ENCODE assay signal across 8 mouse cellular contexts in the genomic region with DNA sequence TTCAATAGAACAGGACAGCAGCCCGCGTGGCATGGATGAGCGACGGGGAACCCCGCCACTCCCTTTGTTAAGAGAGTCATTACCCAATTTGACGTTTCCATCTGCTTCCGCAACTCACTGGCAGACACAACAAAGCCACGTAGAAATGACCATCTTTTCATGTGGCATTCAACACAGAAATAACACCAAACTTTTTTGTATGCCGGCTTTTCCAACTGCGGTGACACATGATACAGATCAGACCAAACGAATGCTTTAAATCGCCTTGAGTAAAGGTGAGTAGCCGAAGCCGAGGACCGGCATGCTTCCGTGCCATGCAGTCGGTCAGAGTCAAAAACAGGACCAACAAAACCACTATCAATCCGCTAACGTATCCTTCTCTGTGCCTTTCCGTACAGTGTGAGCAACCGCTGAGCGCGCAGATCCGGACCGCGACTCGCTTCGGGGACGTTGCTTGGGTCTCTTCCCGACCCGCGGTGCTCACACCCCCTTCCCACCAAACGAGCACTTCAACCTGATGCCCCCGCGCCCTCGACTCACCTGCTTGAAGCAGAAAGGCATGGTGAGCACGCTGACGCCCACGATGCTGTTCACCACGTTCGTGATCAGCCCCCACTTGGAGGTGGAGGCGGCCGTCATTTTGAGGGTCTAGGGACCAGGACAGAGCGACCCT. TPM values are rescaled to one million over a fixed set of nuclear protein-coding genes. Genes with fewer than 3 reads are reported as not detected.
DNase-seq lines count a peak whose midpoint lies in the region; ATAC-seq and TF ChIP-seq lines count a peak whose summit lies in the region.

No protein-coding gene starts in this region.

- peak overlapping the region; percentile 92 for H3K4me3 ChIP-seq in heart, embryonic 11.5 days (ENCODE audit: low read depth, low read length)
- peak overlapping the region; percentile 90 for H3K4me3 ChIP-seq in ES-Bruce4 (ENCODE audit: low read depth, low read length)
- H3K4me3 ChIP-seq in embryonic facial prominence, embryonic 11.5 days (ENCODE audit: low read depth, low read length), result peak overlapping the region; percentile 93
- peak overlapping the region; percentile 89 for H3K4me3 ChIP-seq in hindbrain, embryonic 12.5 days
- H3K4me3 ChIP-seq in lung, adult 2 months (replicated peaks; ENCODE audit: extremely low read depth, low read depth, low read length), result peak overlapping the region; percentile 97
- H3K4me3 ChIP-seq in neural tube, embryonic 12.5 days, result peak overlapping the region; percentile 87

- H3K36me3 ChIP-seq in heart, embryonic 11.5 days (ENCODE audit: control insufficient read depth, insufficient read depth, low read length), result no peaks in the 10 kb centered on the region; the same call in 1 of the 2 replicates
- no peaks in the 10 kb centered on the region for H3K36me3 ChIP-seq in ES-Bruce4 (ENCODE audit: control insufficient read depth, insufficient read depth, low read length, poor library complexity, severe bottlenecking)
- no peaks in the 10 kb centered on the region for H3K36me3 ChIP-seq in embryonic facial prominence, embryonic 11.5 days (replicated peaks; ENCODE audit: control insufficient read depth, insufficient read depth, low read depth, low read length)
- H3K36me3 ChIP-seq in hindbrain, embryonic 12.5 days, result peaks cover 4% of the 10 kb centered on the region; the same call in 1 of the 2 replicates
- peaks cover 4% of the 10 kb centered on the region; the same call in 1 of the 2 replicates for H3K36me3 ChIP-seq in neural tube, embryonic 12.5 days

- peak overlapping the region; percentile 87 for H3K27ac ChIP-seq in heart, embryonic 11.5 days (ENCODE audit: low read depth, low read length)
- no peak overlapping the region for H3K27ac ChIP-seq in ES-Bruce4 (ENCODE audit: insufficient read depth, low read length)
- no peak overlapping the region for H3K27ac ChIP-seq in embryonic facial prominence, embryonic 11.5 days (replicated peaks; ENCODE audit: low read depth, low read length)
- H3K27ac ChIP-seq in hindbrain, embryonic 12.5 days, result peak overlapping the region; percentile 83
- peak overlapping the region; percentile 75 for H3K27ac ChIP-seq in neural tube, embryonic 12.5 days

- WGBS in heart, embryonic 11.5 days (ENCODE audit: insufficient replicate concordance), result under 1% methylated on average over 44 of the region's 44 CpGs
- under 1% methylated on average over 44 of the region's 44 CpGs for WGBS in embryonic facial prominence, embryonic 11.5 days
- under 1% methylated on average over 44 of the region's 44 CpGs for WGBS in hindbrain, embryonic 12.5 days
- under 1% methylated on average over 44 of the region's 44 CpGs for WGBS in lung, adult 2 months
- under 1% methylated on average over 44 of the region's 44 CpGs for WGBS in neural tube, embryonic 12.5 days

- peak overlapping the region; percentile 92 for H3K4me2 ChIP-seq in heart, embryonic 11.5 days
- peak overlapping the region; percentile 81 for H3K4me2 ChIP-seq in embryonic facial prominence, embryonic 11.5 days (ENCODE audit: low read depth, low read length)
- peak overlapping the region; percentile 78 for H3K4me2 ChIP-seq in hindbrain, embryonic 12.5 days (replicated peaks)
- peak overlapping the region; percentile 72 for H3K4me2 ChIP-seq in neural tube, embryonic 12.5 days (replicated peaks)

- TF ChIP-seq POLR2A in ES-Bruce4 (IDR thresholded peaks at IDR 0.05; ENCODE audit: insufficient read depth, low read length), result no peak
- TF ChIP-seq POLR2A in lung, adult 2 months (IDR thresholded peaks at IDR 0.05; ENCODE audit: borderline replicate concordance, extremely low read depth, low read depth, low read length), result no peak

- peak overlapping the region; percentile 86 for H3K9ac ChIP-seq in heart, embryonic 11.5 days (ENCODE audit: low read depth, low read length)
- H3K9ac ChIP-seq in ES-Bruce4 (ENCODE audit: low read depth, poor library complexity, severe bottlenecking), result peak overlapping the region; percentile 55
- H3K9ac ChIP-seq in embryonic facial prominence, embryonic 11.5 days (replicated peaks; ENCODE audit: low read length), result peak overlapping the region; percentile 82
- H3K9ac ChIP-seq in hindbrain, embryonic 12.5 days, result peak overlapping the region; percentile 83
- peak overlapping the region; percentile 83 for H3K9ac ChIP-seq in neural tube, embryonic 12.5 days

- H3K9me3 ChIP-seq in heart, embryonic 11.5 days (replicated peaks; ENCODE audit: control insufficient read depth, low read length), result no peaks in the 10 kb centered on the region
- no peaks in the 10 kb centered on the region for H3K9me3 ChIP-seq in ES-Bruce4 (replicated peaks; ENCODE audit: control insufficient read depth, insufficient read depth, low read length, poor library complexity, severe bottlenecking)
- H3K9me3 ChIP-seq in embryonic facial prominence, embryonic 11.5 days (replicated peaks; ENCODE audit: control insufficient read depth, low read length), result no peaks in the 10 kb centered on the region
- no peaks in the 10 kb centered on the region for H3K9me3 ChIP-seq in hindbrain, embryonic 12.5 days (replicated peaks)
- no peaks in the 10 kb centered on the region for H3K9me3 ChIP-seq in neural tube, embryonic 12.5 days

- no peak for TF ChIP-seq EP300 in ES-Bruce4 (IDR thresholded peaks at IDR 0.05; ENCODE audit: insufficient read depth, low read depth, low read length)

- peak; percentile 53; the same call in 1 of the 2 replicates for ATAC-seq in heart, embryonic 11.5 days (replicated peaks; ENCODE audit: insufficient number of reproducible peaks, low FRiP score, low TSS enrichment)
- ATAC-seq in embryonic facial prominence, embryonic 11.5 days (replicated peaks; ENCODE audit: insufficient number of reproducible peaks, low FRiP score, low TSS enrichment, low read depth), result peak; percentile 35; the same call in 1 of the 2 replicates
- ATAC-seq in hindbrain, embryonic 12.5 days (ENCODE audit: low FRiP score), result peak; percentile 54
- ATAC-seq in neural tube, embryonic 12.5 days (ENCODE audit: low FRiP score, low read depth), result peak; percentile 39

- intact Hi-C loops in heart, postnatal 25 days (cut with DNase I), result no loop called here

- H3K4me1 ChIP-seq in heart, embryonic 11.5 days (ENCODE audit: control insufficient read depth, insufficient read depth, low read length), result peaks cover 12% of the 10 kb centered on the region
- H3K4me1 ChIP-seq in ES-Bruce4 (ENCODE audit: control insufficient read depth, insufficient read depth, low read length), result peaks cover under 1% of the 10 kb centered on the region
- H3K4me1 ChIP-seq in embryonic facial prominence, embryonic 11.5 days (ENCODE audit: control insufficient read depth, insufficient read depth, low read length), result peaks cover 4% of the 10 kb centered on the region
- peaks cover 23% of the 10 kb centered on the region for H3K4me1 ChIP-seq in hindbrain, embryonic 12.5 days
- peaks cover 6% of the 10 kb centered on the region for H3K4me1 ChIP-seq in lung, adult 2 months (ENCODE audit: control insufficient read depth, insufficient read depth, low read length)
- peaks cover 15% of the 10 kb centered on the region for H3K4me1 ChIP-seq in neural tube, embryonic 12.5 days

- DNase-seq in heart, postnatal 25 days (ENCODE audit: low spot score), result no peak
- DNase-seq in embryonic facial prominence, embryonic 11.5 days (ENCODE audit: low spot score), result peak; percentile 39
- DNase-seq in lung, adult 2 months, result no peak
- DNase-seq in gastrocnemius, postnatal 10 days, result no peak

- no peak for TF ChIP-seq CTCF in ES-Bruce4 (IDR thresholded peaks at IDR 0.05; ENCODE audit: low read depth, low read length)
- no peak for TF ChIP-seq CTCF in lung, adult 2 months (IDR thresholded peaks at IDR 0.05; ENCODE audit: insufficient read depth, low read length)

- H3K27me3 ChIP-seq in heart, embryonic 11.5 days (ENCODE audit: control insufficient read depth, insufficient read depth, low read length), result no peaks in the 10 kb centered on the region
- no peaks in the 10 kb centered on the region for H3K27me3 ChIP-seq in ES-Bruce4 (ENCODE audit: control insufficient read depth, insufficient read depth, low read length, poor library complexity, severe bottlenecking)
- H3K27me3 ChIP-seq in embryonic facial prominence, embryonic 11.5 days (ENCODE audit: control insufficient read depth, insufficient read depth, low read length), result no peaks in the 10 kb centered on the region
- H3K27me3 ChIP-seq in hindbrain, embryonic 12.5 days, result no peaks in the 10 kb centered on the region
- no peaks in the 10 kb centered on the region for H3K27me3 ChIP-seq in neural tube, embryonic 12.5 days (replicated peaks)

RNA-seq across cellular contexts. Expression of a gene that starts 0.6 kb away (rescaled TPM):
- polyA plus RNA-seq in heart, embryonic 11.5 days (2014; fragmentation: Nextera tagmentation; extraction: Ambion mirVana), result 57.5 and 72.0 TPM in 2 replicates
- total RNA-seq in heart, postnatal 25 days (2021), result 10 to 100 TPM; 75.9 to 78.0 TPM
- 44.0 and 50.3 TPM in 2 replicates for polyA plus RNA-seq in ES-Bruce4 (2011; ENCODE audit: insufficient read depth, insufficient read length, low read depth, missing spikeins)
- polyA plus RNA-seq in embryonic facial prominence, embryonic 11.5 days (2014; fragmentation: Nextera tagmentation; extraction: Ambion mirVana), result 47.8 and 50.0 TPM in 2 replicates
- polyA plus RNA-seq in hindbrain, embryonic 12.5 days (2016; fragmentation: Nextera tagmentation; extraction: Ambion mirVana), result 121 and 125 TPM in 2 replicates
- polyA plus RNA-seq in lung, adult 2 months (2012; rRNA removed), result 132 and 170 TPM in 2 replicates
- polyA plus RNA-seq in neural tube, embryonic 12.5 days (2016; fragmentation: Nextera tagmentation; extraction: Ambion mirVana), result 119 and 121 TPM in 2 replicates
- 10 to 100 TPM; 66.0 to 82.7 TPM for total RNA-seq in gastrocnemius, postnatal 10 days (2021)

RNA-seq across cellular contexts. Expression of a gene that starts 51.8 kb away (rescaled TPM):
- polyA plus RNA-seq in heart, embryonic 11.5 days (2014; fragmentation: Nextera tagmentation; extraction: Ambion mirVana), result 83.2 and 83.4 TPM in 2 replicates
- 10 to 100 TPM; 67.1 to 69.7 TPM for total RNA-seq in heart, postnatal 25 days (2021)
- polyA plus RNA-seq in ES-Bruce4 (2011; ENCODE audit: insufficient read depth, insufficient read length, low read depth, missing spikeins), result 15.3 and 17.2 TPM in 2 replicates
- 57.5 and 61.4 TPM in 2 replicates for polyA plus RNA-seq in embryonic facial prominence, embryonic 11.5 days (2014; fragmentation: Nextera tagmentation; extraction: Ambion mirVana)
- polyA plus RNA-seq in hindbrain, embryonic 12.5 days (2016; fragmentation: Nextera tagmentation; extraction: Ambion mirVana), result 45.8 and 52.7 TPM in 2 replicates
- polyA plus RNA-seq in lung, adult 2 months (2012; rRNA removed), result 41.3 and 54.8 TPM in 2 replicates
- polyA plus RNA-seq in neural tube, embryonic 12.5 days (2016; fragmentation: Nextera tagmentation; extraction: Ambion mirVana), result 48.9 and 56.4 TPM in 2 replicates
- 10 to 100 TPM; 40.9 to 44.2 TPM for total RNA-seq in gastrocnemius, postnatal 10 days (2021)

RNA-seq across cellular contexts. Expression of a gene that starts 52.0 kb away (rescaled TPM):
- 14.6 and 18.9 TPM in 2 replicates for polyA plus RNA-seq in heart, embryonic 11.5 days (2014; fragmentation: Nextera tagmentation; extraction: Ambion mirVana)
- total RNA-seq in heart, postnatal 25 days (2021), result 1 to 10 TPM; 7.4 to 8.2 TPM
- polyA plus RNA-seq in ES-Bruce4 (2011; ENCODE audit: insufficient read depth, insufficient read length, low read depth, missing spikeins), result 12.2 and 15.6 TPM in 2 replicates
- polyA plus RNA-seq in embryonic facial prominence, embryonic 11.5 days (2014; fragmentation: Nextera tagmentation; extraction: Ambion mirVana), result 10.5 and 12.3 TPM in 2 replicates
- polyA plus RNA-seq in hindbrain, embryonic 12.5 days (2016; fragmentation: Nextera tagmentation; extraction: Ambion mirVana), result 17.3 and 22.0 TPM in 2 replicates
- 29.7 and 32.3 TPM in 2 replicates for polyA plus RNA-seq in lung, adult 2 months (2012; rRNA removed)
- polyA plus RNA-seq in neural tube, embryonic 12.5 days (2016; fragmentation: Nextera tagmentation; extraction: Ambion mirVana), result 24.1 and 24.5 TPM in 2 replicates
- total RNA-seq in gastrocnemius, postnatal 10 days (2021), result 1 to 10 TPM; 5.2 to 6.3 TPM

Comparison
In these comparisons a context has a peak if more than half of its experiments do, and no peak if none do; other contexts are left out.
1. H3K27ac ChIP-seq: peak in heart, embryonic 11.5 days (single experiment), hindbrain, embryonic 12.5 days (single experiment) and neural tube, embryonic 12.5 days (single experiment); none in ES-Bruce4 (single experiment) and embryonic facial prominence, embryonic 11.5 days (single experiment).
2. Peak in every context shown above with its lines, with median percentiles within 50 percentile points of each other: ATAC-seq, H3K4me2 ChIP-seq, H3K4me3 ChIP-seq and H3K9ac ChIP-seq.